Comparison of ENCODE assay signal across 10 mouse cellular contexts in genomic region chr9:58873541-58874324, GRCm38 (mm10). TPM values are rescaled to one million over a fixed set of nuclear protein-coding genes. Genes with fewer than 3 reads are reported as not detected.
DNase-seq lines count a peak whose midpoint lies in the region; ATAC-seq and TF ChIP-seq lines count a peak whose summit lies in the region.
"Had no signal": no experiment of that assay in that cellular context is flagged by ENCODE, and none has a peak within 500 bp of the region (broad histone marks: within the 10 kb centered on the region; RNA-seq: fewer than 3 reads in every experiment).

No protein-coding gene starts in this region.

- no peaks in the 10 kb centered on the region; the same call in 1 of the 2 replicates for H3K36me3 ChIP-seq in intestine, postnatal 0 days (ENCODE audit: control insufficient read depth, insufficient read depth)
- 0 out of 2 replicates have a peak, but pooled peaks cover 3% of the 10 kb centered on the region for H3K36me3 ChIP-seq in intestine, embryonic 16.5 days (ENCODE audit: control insufficient read depth, insufficient read depth, low read length)
- H3K36me3 ChIP-seq in midbrain, embryonic 15.5 days (replicated peaks): peaks cover 10% of the 10 kb centered on the region; the same call in 1 of the 2 replicates

- H3K4me1 ChIP-seq in intestine, postnatal 0 days (replicated peaks; ENCODE audit: control insufficient read depth, insufficient read depth, low read length): no peaks in the 10 kb centered on the region
- no peaks in the 10 kb centered on the region for H3K4me1 ChIP-seq in intestine, embryonic 16.5 days (ENCODE audit: control insufficient read depth, insufficient read depth, low read length)
- no peaks in the 10 kb centered on the region for H3K4me1 ChIP-seq in midbrain, embryonic 15.5 days
- H3K4me1 ChIP-seq: embryonic facial prominence, embryonic 13.5 days; neural tube, embryonic 12.5 days had no signal

- no peak overlapping the region for H3K9ac ChIP-seq in intestine, postnatal 0 days (ENCODE audit: low read depth, low read length)
- H3K9ac ChIP-seq in intestine, embryonic 16.5 days (ENCODE audit: low read depth, low read length): no peak overlapping the region
- H3K9ac ChIP-seq in midbrain, embryonic 15.5 days: no peak overlapping the region
- H3K9ac ChIP-seq: embryonic facial prominence, embryonic 13.5 days; neural tube, embryonic 12.5 days had no signal

- no peak for ATAC-seq in intestine, postnatal 0 days
- no peak for ATAC-seq in intestine, embryonic 16.5 days
- ATAC-seq in common myeloid progenitor, adult 5-6 weeks (replicated peaks; ENCODE audit: low read depth, poor library complexity, severe bottlenecking): peak; percentile 69
- ATAC-seq in midbrain, embryonic 15.5 days (replicated peaks): 0 out of 2 replicates have a peak, but pooled peaks have one; percentile 58

- peak; percentile 89 for TF ChIP-seq CTCF in intestine, postnatal 0 days (IDR thresholded peaks at IDR 0.05; ENCODE audit: low read depth)
- peak; percentile 82 for TF ChIP-seq CTCF in left cerebral cortex, adult 2 months (IDR thresholded peaks at IDR 0.05)

- no peaks in the 10 kb centered on the region for H3K27me3 ChIP-seq in intestine, postnatal 0 days (replicated peaks; ENCODE audit: control insufficient read depth, insufficient read depth, low read length)
- H3K27me3 ChIP-seq in intestine, embryonic 16.5 days (replicated peaks; ENCODE audit: control insufficient read depth, insufficient read depth, low read length): no peaks in the 10 kb centered on the region
- H3K27me3 ChIP-seq in midbrain, embryonic 15.5 days (replicated peaks): no peaks in the 10 kb centered on the region
- H3K27me3 ChIP-seq: embryonic facial prominence, embryonic 13.5 days; neural tube, embryonic 12.5 days had no signal

- 47% methylated on average over 10 of the region's 10 CpGs for WGBS in intestine, postnatal 0 days
- WGBS in intestine, embryonic 16.5 days: 43% methylated on average over 10 of the region's 10 CpGs
- WGBS in midbrain, embryonic 15.5 days: 43% methylated on average over 10 of the region's 10 CpGs

- H3K9me3 ChIP-seq in intestine, postnatal 0 days (ENCODE audit: control insufficient read depth): no peaks in the 10 kb centered on the region
- H3K9me3 ChIP-seq in intestine, embryonic 16.5 days (ENCODE audit: control insufficient read depth, low read length): no peaks in the 10 kb centered on the region
- H3K9me3 ChIP-seq in midbrain, embryonic 15.5 days: no peaks in the 10 kb centered on the region
- H3K9me3 ChIP-seq: embryonic facial prominence, embryonic 13.5 days; neural tube, embryonic 12.5 days had no signal

- H3K4me2 ChIP-seq in intestine, postnatal 0 days (replicated peaks; ENCODE audit: low read depth): no peak overlapping the region
- H3K4me2 ChIP-seq in intestine, embryonic 16.5 days (ENCODE audit: low read depth, low read length): no peak overlapping the region
- H3K4me2 ChIP-seq in midbrain, embryonic 15.5 days: no peak overlapping the region
- H3K4me2 ChIP-seq: embryonic facial prominence, embryonic 13.5 days; neural tube, embryonic 12.5 days had no signal

- no peak overlapping the region for H3K4me3 ChIP-seq in intestine, postnatal 0 days (ENCODE audit: low read depth, low read length)
- no peak overlapping the region for H3K4me3 ChIP-seq in intestine, embryonic 16.5 days (ENCODE audit: low read length)
- no peak overlapping the region for H3K4me3 ChIP-seq in left cerebral cortex, adult 2 months
- no peak overlapping the region for H3K4me3 ChIP-seq in midbrain, embryonic 15.5 days
- H3K4me3 ChIP-seq: embryonic facial prominence, embryonic 13.5 days; neural tube, embryonic 12.5 days had no signal

- H3K27ac ChIP-seq in intestine, postnatal 0 days (ENCODE audit: low read depth, low read length): no peak overlapping the region
- H3K27ac ChIP-seq in intestine, embryonic 16.5 days (ENCODE audit: low read length): no peak overlapping the region
- no peak overlapping the region for H3K27ac ChIP-seq in left cerebral cortex, adult 2 months
- H3K27ac ChIP-seq in midbrain, embryonic 15.5 days: no peak overlapping the region
- H3K27ac ChIP-seq: embryonic facial prominence, embryonic 13.5 days; neural tube, embryonic 12.5 days had no signal

- peak; percentile 70 for DNase-seq in adipocyte (ENCODE audit: low spot score)
- DNase-seq in heart, postnatal 14 days: peak; percentile 49 to 73
- peak; percentile 63 to 71 for DNase-seq in left cerebral cortex, adult 2 months (ENCODE audit: extremely low spot score in 1 of 2, low spot score in 2 of 2)
- peak; percentile 13 to 48 for DNase-seq in thymus, postnatal 10 days (ENCODE audit: low spot score in 2 of 2)

- intact Hi-C loops in heart, postnatal 14 days (cut with DNase I): loop anchor here (2.0 to 10.0 kb wide), 3 partner anchors 99 to 333 kb away; no protein-coding TSS in a partner anchor
- intact Hi-C loops in left cerebral cortex, adult 2 months (cut with DNase I): loop anchor here (1.0 to 5.0 kb wide), 3 partner anchors 163 to 335 kb away; no protein-coding TSS in a partner anchor

RNA-seq across cellular contexts. Expression of gene Hcn4, which starts 50.5 kb away (rescaled TPM):
- polyA plus RNA-seq in intestine, postnatal 0 days (2015; fragmentation: Nextera tagmentation; extraction: Ambion mirVana): 0.27 TPM in 2 replicates
- 0.21 and 0.22 TPM in 2 replicates for polyA plus RNA-seq in intestine, embryonic 16.5 days (2015; fragmentation: Nextera tagmentation; extraction: Ambion mirVana)
- not detected in 2 replicates for total RNA-seq in common myeloid progenitor, adult 5-6 weeks (2017)
- total RNA-seq in heart, postnatal 14 days (2021): 1 to 10 TPM; 4.6 to 6.9 TPM
- 1 to 10 TPM; 6.6 to 7.8 TPM for total RNA-seq in left cerebral cortex, adult 2 months (2021)
- polyA plus RNA-seq in midbrain, embryonic 15.5 days (2015; fragmentation: Nextera tagmentation; extraction: Ambion mirVana): 4.7 and 5.1 TPM in 2 replicates

Comparison
In these comparisons a context has a peak if more than half of its experiments do, and no peak if none do; other contexts are left out.
1. ATAC-seq: peak in common myeloid progenitor, adult 5-6 weeks (single experiment) and midbrain, embryonic 15.5 days (single experiment); none in intestine, postnatal 0 days (single experiment) and intestine, embryonic 16.5 days (single experiment).
2. Peak in every context shown above with its lines, with median percentiles within 50 percentile points of each other: DNase-seq.